Mouse (Mus musculus) embryo, embryonic 11.5 days (tissue): ENCODE measurements at regions not wholly inside any gene's neighbourhood (a gene's known extent, or its start where the extent isn't known, plus 50 kb on each side); places are given as distances from the start of the nearest gene placed in this dataset.
A peak's percentile ranks its signal among the peaks of the same experiment; 100 is the strongest.
"Not testable (repeated sequence)": the region's sequence is repeated elsewhere in the genome, so short reads cannot be mapped to it uniquely, and the experiment has no call there.

ENCODE experiments used
- DNase-seq: peaks from one replicate; pipeline ENCODE4 v3.0.0-alpha.2; 2012; ENCODE audit warnings: low read depth, low spot score

DNA sequence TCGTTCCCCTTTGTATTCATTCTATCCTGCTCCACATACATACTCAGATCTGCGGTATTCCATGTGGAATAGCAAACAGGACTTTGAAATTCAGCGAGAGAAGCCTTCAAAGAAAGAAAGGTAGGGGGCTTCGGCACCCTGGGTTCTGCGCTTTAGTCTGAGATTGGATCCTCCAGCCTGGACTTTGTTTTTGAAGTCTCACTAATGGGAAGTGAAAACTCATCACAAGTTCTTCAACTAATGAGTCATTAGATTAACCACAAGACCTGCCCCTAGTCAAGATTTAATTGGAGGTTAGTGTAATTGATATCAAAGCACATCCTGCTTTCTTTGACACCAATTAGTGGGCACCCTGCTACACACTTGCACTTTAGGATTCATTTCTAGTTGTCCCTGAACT is 492.5 kb upstream of the Zfp960 start:
- no peak for DNase-seq

DNA sequence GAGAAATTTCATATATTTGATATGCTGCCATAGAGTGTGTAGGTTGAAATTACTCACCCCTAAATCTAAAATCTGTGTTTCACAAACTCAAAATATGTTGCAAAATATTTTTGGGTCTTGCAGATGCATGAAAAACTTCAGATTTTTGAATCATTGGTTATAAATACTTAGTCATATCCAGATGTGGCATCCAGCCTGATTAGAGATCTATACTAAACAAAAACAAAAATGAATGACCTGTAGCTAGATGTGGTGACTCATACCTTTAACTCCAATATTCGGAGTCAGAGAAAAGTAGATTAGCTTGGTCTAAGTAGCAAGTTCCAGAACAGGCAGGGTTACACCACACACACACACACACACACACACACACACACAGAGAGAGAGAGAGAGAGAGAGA is 475.1 kb upstream of the Zfp960 start:
- DNase-seq: no peak

DNA sequence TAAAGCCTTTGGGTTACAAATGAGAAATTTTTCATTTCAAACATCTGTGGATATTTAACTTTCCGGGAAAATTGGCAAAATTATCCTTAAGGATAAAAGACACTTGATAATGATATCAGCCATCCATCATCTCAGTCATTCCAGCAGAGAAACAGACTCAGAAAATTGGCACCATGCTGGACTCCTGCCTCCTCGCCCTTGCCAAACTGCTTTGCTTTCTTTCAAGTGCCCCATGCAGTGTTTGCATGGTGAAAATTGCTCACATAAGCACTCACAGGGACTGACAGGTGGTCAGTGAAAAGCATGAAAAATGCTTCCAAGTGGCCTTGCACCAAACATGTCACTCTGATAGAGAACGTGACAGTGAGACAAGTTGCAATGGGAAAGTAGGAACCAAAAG is 464.2 kb upstream of the Zfp960 start:
- no peak for DNase-seq

DNA sequence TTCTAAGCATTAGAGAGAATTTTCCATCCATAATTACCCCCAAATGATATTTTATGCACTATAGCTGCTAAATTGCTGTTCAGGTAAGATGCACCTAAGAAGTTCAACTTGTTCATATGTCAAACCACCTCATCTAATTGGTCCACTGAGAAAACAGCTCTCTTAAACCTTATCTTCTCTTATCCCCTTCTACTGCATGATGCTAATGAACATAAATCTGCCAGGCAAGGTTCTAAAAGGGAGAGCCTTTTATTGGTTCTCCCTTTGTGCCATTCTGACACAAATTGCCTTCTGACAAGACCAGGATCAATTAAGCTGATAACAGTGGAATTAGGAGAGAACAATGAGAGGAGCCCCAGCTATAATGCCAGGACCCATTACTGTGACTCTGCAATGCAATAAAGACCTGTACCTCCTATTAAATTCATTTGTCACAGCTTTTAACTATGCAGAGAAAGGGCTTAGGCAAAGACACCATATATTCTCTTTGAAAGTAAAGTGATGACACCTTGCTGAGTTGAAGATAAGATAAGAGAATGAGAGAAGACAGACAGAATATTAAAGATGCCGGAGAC is 451.4 kb upstream of the Zfp960 start:
- DNase-seq: no peak

DNA sequence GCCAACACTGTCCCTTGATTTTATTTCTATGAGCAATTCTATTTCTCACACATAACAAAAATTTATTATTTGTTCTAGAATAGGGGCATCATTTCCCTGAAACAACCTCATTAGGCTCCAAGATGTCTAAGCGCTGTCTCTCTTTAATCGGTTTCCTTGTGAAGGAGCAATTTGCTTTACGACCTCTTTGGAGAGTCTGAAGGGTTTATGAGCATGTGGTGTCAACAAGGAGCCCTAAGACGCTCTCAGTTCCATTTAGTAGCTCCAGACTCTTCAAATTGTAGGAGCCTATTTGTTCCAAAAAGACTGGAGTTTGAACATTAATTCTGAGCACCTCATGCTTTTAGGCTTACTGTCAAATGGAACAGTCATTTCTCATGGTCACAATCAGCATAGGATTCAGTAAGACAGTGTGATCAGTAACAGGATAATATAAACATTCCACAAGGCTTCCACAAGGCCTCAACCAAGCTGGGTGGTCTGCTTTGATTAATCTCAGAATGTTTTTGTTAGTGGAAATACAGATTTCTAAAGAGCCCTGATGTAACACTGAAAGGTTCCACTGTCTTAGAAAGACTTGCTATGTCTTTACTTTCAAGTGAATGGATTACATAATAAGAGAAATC is 441.9 kb upstream of the Zfp960 start:
- no peak for DNase-seq

DNA sequence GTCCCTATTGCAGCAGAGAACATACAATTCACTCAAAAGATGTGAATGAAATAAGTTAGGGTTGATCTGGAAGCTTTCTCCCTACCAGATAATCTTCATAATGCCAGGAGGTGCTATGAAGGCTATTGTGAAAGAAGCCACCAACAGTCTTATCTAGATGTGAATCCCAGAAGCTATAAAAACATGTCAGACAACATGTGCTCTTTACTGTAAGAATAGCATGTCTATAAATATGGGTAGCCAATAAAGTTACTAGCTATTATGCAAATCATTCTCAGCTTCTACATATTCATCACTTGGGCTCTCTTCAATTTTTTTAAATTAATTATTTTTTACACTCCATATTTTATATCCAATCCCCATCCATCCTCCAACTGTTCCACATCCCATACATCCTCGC is 434.1 kb upstream of the Zfp960 start:
- no peak for DNase-seq

DNA sequence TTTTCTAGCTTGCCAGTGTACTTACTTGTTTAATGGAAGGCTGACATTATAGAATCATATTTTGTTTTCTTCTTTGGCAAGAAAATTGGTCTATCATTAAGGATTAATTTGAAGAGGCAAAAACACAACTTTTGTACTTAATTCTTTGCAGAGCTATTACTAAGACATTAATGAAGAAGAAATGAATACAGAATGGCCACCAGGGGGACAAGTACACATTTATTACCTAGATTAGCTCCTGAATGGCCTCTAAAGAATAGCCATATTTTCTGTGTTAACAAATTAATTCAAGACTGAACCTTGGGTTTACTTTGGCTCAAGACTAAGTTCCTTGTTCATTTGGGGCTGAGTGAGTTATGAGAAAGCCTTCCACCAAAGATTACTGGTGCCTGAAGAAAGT is 430.5 kb upstream of the Zfp960 start:
- DNase-seq: no peak

DNA sequence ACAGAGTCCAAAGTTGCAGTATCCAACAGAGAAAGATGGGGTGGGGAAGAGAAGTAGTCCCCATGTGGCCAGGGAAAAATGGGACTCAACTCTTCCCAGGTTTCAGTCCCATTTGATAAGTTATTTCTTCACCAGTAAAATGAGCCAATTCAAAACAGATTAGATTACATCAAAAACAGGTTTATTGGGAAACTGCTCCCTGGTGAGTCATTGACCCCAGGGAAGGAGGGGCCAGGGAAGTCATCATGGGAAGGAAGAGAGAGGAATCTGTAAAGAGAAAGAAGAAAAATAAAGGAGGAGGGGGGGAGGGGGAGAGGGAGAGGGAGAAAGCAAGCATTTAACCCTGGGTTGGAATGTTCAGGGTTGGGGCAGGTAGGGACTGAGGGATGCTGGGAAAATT is 426.4 kb upstream of the Zfp960 start:
- DNase-seq: no peak

DNA sequence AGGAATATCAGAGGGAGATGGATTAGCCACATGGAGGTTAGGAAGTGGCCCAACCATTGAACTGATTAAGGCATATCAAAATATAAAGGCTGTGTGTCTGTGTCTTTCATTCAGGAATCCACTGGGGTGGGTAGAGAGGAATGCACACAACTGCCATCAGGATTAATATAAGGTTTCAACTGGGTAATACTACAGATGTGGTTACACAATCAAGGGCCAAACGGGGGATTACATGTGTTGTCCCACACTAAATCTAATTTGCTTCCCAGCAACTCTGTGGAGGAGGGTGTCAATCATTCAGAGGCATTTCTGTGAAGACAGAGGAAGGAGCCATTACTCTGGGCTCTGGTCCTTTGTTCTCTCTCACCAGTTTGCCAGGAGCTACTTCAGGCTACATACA is 416.0 kb upstream of the Zfp960 start:
- DNase-seq: no peak

DNA sequence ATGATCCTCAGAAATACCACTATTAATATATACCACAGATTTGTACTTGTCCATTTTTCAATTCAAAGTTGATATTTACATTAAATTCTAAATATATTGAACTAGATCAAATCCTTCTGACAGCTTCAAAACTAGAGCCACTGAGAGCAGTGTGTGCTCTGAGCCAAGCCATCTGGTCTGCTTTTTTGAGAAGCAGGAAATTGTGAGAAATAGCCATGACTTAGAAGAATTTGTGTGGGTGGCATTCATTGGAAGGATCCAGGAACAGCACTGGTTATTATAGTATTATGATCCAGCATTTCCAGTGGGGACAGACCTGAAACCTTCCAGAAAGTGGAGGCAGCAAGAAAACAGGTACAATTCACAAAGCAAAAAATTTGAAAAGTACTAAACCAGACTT is 398.7 kb upstream of the Zfp960 start:
- no peak for DNase-seq

DNA sequence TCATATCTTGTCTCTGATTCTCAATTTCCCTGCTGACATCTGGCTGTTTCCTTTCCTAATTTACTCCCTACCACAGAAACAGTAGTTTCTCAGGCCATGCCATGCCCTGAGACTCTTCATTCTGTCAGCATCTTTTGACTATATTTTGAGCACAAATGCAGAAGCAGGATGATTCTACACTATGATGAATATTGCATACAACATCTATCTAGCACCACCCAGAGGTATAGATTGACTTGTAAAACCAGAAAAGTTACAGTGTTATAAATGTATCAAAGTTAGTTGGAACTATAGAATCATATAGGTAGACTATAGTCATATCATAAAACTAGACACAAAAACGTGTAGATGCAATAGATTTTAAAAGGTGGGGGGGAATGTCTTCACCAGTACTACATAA is 396.3 kb upstream of the Zfp960 start:
- DNase-seq: no peak

DNA sequence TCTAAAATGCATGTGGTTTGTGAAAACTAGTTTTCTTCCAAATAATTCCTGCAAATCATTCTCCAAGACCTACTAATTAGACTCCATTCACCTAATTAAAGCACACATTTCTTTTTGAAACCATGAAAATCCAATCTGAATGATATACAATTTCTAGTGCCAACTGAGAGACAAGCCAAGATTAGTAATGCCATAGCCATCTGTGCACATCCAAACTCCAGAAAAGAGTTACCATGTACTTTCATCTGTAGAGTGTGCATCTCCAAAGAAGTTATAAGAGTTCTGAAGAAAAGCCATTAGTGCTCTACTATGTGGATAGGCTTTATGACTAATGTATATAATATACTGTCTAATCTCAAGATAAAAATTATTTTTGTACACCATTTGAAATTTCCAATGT is 359.7 kb upstream of the Zfp960 start:
- no peak for DNase-seq

DNA sequence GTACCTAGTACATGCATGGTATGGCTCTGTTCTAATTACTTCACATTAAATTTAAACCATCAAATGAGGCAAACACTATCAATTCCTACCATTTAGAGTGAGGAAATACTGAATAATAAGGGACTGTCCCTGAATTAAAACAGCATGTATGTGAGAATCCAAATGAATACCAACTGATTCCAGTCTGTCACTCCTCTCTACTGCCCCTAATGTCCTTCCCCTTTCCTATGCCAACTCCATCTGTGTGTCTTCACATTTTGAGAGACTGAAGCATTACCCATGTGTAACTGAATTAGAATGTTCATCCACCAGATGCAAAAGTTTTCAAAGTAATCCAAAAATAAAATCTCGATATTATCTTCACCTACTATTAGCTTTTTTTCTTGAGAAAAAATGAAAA is 358.0 kb upstream of the Zfp960 start:
- no peak for DNase-seq

DNA sequence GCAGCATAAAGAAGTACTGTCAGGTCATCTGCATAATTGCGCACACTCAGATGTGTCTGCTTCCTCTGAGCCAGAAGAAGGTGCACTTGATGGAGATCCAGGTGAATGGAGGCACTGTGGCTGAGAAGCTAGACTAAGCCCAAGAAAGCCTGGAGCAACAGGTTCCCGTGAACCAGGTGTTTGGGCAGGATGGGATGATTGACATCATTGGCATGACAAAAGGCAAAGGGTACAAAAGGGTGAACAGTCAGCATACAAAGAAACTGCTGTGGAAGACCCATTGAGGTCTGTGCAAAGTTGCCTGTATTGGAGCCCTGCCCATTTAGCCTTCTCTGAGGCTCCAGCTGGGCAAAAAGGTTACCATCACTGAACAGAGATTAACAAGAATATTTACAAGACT is 337.0 kb upstream of the Zfp960 start:
- DNase-seq: no peak

DNA sequence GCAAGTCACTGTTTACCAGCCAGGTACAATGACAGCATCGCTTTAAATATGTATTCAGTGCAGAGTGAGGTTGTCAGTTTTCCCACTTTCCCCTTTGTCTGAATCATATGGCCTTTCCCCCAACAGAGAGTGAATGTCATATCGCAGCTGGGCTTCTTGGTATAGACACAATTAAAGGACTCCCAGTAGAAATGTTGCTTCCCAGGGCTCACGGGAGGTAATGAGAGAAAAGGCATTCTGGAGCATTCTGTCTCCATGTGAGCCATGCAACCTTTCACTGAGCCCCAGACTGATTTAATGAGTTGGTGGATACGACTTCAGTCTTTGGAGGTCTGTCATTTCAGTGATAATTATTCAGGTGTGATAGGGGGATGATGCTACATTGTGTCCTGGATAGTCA is 310.8 kb upstream of the Zfp960 start:
- no peak for DNase-seq

DNA sequence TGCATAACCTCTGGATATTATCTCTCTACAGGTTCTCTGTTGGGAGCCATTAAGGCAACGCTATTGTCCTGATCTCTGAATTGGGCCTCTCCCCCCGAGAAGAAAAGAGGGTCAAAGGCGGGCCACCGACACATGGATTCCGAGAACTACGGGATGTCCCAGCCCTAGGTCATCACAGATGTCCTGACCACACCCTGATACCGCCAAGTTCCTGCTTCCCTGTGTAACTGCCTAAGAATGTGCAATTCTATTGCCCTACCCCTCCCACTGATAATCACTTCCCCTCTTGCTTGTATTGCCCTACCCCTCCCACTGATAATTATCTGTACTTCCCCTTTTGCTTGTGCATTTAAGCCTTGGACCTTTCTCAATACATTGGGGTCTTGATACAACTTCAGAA is 293.3 kb upstream of the Zfp960 start:
- not testable (repeated sequence) for DNase-seq

DNA sequence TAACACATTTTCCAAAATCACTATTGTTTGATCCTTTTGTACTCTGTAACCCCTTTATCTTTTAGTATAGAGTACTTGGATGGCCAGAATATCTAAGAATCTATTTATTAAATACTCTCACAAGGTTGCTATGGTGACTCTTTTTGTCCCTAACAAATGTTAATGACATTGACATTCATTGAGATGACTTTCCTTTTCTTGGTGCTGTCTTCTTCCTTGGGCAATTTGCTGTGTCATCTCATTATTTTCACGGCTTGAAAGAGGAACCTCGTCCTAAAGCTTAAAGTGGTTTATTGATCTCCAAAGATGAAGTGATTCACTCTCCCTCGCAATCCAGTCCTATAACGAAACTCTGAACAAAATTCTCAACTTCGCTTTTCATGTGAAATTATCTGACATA is 265.6 kb upstream of the Zfp960 start:
- DNase-seq: no peak

DNA sequence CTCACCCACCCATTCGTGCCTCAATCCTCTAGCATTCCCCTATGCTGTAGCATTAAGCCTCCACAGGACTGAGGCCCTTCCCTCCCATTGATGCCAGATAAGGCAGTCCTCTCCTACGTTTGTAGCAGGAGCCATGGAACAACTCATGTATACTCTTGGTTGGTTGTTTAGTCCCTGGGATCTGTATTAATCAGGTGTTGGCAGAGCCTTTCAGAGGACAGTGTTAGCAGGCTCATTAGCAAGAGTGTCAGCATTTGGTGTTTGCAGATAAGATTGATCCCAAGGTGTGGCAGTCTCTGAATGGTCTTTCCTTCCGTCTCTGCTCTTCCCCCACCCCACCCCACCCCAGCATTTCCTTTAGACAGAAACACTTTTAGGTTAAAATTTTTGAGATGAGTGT is 258.9 kb upstream of the Zfp960 start:
- no peak for DNase-seq

DNA sequence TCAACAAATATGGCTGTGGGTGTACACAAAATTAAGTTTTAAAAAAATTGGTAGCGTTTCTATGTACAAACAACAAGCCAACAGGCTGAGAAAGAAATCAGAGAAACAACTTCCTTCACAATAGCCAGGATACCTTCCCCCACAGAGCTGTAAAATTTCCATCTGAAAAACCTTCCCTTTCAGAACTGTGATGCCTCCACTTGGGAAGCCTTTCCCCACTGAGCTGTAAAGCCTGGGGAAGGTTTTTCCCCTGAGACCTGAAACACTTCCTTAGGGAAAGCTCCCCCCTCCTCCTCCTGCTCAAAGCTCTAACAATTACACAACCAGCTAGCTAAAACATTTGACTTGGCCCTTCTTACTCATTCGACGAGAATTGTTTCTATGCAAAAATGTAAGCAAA is 245.5 kb upstream of the Zfp960 start:
- no peak for DNase-seq

DNA sequence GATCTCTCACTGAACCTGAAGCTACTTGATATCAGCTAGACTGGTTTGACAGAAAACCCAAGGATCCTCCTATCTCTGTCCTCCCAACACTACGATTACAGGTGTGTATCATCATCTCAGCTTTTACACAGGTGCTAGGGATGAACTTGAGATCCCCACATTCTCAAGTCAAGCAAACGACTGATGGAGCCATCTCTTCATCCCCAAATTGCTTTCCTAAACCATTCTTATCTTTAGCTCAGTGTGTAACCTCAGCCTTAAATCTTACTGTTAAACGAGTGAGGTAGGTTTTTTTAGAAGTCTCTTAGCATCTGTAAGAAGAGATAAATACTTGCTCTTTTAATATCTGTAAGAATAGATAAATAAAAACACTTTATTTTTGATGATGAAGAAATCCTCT is 242.2 kb upstream of the Zfp960 start:
- no peak for DNase-seq

DNA sequence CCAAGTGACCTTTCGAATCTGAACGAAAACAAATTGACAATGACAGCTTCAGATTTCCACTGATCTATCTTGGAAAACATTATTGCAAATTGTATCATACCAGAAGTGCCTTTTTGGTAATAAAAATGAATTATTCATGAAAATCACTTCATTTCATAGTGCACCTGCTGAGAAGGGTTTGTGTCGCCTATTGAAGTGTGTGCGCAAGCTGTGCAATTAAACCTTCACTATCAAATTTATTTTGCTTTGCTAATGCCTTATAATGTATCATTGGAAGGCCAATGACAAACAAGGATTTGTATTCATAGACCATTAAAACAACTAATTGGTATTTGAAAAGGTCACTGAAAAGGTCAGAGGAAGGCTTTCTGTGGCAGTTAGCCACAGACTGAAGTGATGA is 224.8 kb upstream of the Zfp960 start:
- no peak for DNase-seq

DNA sequence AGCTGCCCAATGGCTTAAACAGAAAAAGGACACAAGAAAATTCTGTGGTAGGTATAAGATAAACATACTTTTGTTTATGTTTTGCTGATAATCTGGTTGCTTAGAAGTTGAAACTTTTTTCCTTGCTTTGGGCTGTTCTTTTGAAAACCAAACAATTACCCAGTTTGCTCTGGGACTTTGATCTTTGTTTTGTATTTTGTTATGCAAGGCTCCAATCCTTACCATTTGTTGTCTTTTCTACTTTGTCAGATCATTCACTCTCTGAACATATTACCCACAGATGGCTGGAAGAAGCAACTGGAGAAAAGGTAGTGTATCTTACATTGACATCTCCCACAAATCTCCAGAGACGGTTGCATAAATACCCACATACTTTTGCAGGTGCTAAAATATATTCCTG is 203.1 kb upstream of the Zfp960 start:
- no peak for DNase-seq

DNA sequence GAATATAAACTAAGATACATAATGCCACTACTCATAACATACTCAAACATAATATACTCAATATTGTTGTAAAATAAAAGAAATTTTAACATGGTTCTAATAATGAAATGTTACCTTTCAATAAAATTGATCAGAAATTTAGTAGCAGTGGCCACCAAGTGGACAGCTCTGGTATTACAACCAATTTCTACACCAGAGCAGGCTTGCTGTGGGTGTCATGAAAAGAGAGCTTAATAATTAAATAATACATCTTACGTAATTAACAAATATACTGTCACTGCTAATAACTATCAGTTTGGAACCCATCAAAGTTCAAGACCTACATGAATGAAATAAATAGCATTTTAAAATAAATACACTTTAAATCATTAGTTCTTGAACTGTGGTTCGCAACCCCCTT is 163.1 kb upstream of the Zfp960 start:
- peak; percentile 19 for DNase-seq

DNA sequence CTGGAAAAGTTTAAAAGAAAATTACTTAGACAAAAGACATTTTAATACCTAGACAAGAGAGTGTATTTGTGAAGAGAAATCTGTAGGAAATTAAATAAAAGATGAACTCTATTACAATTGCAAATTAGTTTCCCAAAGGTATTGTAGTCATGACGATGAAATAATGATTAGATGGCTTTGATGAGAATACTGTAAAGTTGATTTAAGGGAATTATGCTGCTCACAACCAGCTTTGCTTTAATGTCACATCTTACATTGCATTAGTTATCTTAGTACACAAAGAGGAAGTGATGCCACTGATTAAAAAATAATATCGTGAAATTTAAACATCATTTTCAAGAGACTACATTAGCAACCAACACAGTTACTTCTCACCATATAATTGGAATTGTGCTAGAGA is 145.7 kb upstream of the Zfp960 start:
- DNase-seq: no peak
